Mouse (Mus musculus): ENCODE results near the gene Cct5.
A peak's percentile ranks its signal among the peaks of the same experiment; 100 is the strongest.
"Not testable (repeated sequence)": the region's sequence is repeated elsewhere in the genome, so short reads cannot be mapped to it uniquely, and the experiment has no call there.

Cct5 gene

DNA sequence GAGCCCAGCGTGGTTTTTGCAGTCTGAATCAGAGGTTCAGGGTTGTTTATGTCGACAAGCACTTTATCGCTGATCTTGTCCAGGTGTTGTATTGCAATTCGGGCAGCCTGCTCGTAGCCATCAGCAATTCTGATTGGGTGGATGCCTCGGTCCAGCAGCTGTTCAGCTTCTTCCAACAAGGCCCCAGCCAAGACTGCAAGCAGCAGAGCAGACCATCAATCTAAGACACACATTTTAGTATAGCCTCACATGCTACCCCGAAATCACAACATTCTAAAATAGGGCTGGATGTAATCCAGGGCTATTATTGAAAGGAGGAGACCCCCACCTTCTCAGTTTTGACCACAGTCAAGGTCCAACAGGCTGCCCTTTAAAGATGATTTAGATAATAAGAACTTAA, 6.0 kb downstream of the Cct5 start:
- DNase-seq, result no peak

GRCm38 (mm10) chr15:31594260-31594659, 7.3 kb downstream of the Cct5 start:
- DNase-seq, result no peak

GRCm38 (mm10) chr15:31592531-31592930, 9.1 kb downstream of the Cct5 start:
- peak in 1 of 2 experiments; percentile 18 for DNase-seq

DNA sequence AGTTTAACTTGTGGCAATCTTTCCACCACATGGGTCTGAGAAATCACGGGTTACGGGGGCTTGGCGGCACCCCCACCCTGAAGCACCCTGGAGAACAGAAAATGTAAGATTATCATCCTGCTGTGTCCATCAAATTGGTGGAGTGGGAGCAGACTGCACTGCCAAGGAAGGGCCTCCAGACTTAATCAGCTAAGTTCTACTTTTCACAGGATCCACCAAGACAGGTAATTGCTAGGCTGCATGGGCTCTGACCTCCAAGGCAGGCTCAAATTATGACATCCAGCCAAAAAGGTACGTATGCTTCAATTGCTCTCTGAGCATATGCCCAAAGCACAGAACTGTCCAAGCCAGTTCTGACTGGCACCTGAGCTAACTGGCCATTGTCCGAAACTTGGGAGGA, 11.4 kb downstream of the Cct5 start:
- DNase-seq, result no peak

DNA sequence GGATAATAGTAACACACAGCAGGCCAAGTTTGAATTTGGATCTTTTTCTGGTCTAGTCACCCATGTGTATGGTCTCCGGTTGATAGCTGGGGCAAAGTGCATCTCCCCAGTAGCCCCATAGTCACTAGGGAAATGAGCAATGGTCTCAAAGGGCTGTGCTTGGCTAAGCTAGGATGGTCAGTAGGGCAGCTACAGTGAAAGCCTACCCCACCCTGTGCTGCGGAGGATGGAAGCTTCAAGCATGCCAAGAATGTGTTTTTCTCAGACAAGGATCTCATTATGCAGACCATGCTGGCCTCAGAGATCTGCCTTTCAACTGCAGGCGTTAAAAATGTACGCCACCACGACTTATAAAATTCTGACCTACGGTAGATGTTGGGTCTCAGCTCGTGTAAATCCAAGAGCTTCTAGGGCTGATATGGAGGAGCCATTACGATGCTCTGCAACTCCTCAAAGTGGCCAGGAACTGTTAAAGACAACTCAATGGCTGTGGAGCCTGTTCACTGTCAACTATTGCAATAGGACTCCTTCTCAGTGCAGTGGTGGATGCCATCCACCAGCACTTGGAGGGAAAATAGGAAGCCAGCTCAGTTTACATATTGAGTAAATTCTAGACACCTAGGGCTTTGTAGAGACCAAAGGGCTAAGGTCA, 12.5 kb downstream of the Cct5 start:
- DNase-seq, result peak in 1 of 2 experiments; percentile 29

DNA sequence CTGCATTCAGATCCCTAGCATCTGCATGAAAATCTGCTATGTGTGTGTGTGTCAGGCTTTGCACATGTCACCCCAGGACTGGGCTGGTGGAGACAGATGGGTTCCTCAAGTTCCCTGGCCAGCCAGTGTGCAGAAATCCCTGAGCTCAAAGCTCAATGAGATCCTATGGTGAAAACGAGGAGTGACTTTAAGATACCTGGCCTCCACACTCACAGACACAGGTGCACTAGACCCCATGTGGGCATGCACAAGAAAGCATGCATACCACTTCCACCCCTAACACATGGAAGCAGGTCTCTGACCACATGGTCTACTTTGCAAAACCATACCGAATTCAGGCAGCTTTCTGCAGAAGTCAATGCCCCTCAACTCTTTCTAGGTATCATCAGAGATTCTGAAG, 13.8 kb downstream of the Cct5 start:
- DNase-seq, result no peak

- DNase-seq, result peak; percentile 87 to 95
Measured at GRCm38 (mm10) chr15:31586519-31586918, 15.1 kb downstream of the Cct5 start.

GRCm38 (mm10) chr15:31586088-31586487, 15.5 kb downstream of the Cct5 start:
- no peak for DNase-seq

DNA sequence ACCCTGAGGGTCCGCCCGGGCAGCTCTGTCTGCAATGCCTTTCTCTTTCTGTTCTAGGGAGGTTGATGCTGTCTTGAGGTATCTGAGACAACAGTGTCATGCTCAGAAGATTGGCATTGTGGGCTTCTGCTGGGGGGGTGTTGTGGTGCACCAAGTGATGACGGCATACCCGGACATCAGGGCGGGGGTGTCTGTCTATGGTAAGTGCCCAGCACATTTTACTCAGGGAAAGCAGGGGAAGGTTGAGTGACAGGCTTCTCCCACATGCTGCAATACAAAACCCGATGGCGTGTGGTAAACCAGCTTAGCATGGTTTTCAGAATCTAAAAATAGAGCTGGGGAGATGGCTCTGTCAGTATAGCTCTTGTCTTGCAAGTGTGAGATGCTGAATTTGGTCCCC, 16.4 kb downstream of the Cct5 start:
- no peak for DNase-seq

DNA sequence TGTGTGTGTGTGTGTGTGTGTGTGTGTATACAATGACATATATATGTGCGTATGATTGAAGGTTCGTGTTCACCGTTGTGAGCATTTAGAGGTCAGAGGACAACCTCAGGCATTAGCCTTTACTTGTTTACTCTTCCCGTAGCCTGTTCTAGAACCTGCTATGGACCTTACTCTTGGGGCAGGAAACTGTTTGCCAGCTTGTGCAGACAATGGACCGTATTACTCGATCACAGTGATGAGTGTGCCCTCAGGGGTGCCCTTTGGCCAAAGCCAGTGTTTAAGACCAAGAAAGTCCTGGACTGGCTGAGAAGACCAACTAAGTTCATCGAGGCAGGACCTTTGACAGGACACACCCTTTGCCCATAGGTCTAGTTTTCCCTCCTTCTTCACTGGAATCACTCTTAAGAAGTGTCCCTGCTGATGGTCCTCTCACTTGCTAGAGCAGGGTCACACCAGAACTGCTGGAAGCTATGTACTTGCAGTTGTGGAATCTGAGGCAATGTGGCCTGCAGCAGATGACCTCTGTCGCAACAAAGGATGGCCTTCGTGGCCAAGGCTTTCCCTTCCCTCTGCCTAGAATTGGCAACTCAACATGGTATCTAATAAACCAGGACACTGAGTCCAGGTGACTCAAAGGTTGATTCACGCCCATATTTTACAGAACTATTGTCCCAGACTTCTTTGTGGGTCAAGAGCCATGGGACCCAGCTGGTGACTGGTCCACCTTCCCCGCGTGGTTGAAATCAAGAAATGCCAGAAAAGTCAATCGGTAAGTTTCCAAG, 18.1 kb downstream of the Cct5 start:
- no peak for DNase-seq

GRCm38 (mm10) chr15:31581086-31581485, 20.5 kb downstream of the Cct5 start:
- DNase-seq, result not testable (repeated sequence)

DNA sequence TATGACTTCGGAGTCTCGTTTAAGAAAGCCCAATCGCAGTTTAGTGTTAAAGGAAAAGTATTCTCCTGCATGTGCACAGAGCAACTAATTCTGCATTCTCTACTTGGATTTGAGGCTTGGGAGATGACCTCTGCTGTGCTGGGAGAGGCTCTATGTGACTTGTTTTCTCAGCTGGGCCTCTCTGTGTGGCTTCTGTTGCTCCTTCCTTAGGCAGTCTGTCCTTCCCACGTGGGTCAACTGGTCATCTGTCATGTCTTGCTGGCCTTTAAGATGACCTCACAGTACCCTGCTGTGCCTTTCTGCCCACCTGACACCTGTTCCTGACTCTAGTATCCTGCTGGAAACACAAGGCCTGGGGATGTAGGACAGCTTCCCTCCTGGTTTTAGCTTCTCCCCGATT, 25.5 kb downstream of the Cct5 start:
- DNase-seq, result no peak

GRCm38 (mm10) chr15:31573692-31574091, 27.9 kb downstream of the Cct5 start:
- no peak for DNase-seq

DNA sequence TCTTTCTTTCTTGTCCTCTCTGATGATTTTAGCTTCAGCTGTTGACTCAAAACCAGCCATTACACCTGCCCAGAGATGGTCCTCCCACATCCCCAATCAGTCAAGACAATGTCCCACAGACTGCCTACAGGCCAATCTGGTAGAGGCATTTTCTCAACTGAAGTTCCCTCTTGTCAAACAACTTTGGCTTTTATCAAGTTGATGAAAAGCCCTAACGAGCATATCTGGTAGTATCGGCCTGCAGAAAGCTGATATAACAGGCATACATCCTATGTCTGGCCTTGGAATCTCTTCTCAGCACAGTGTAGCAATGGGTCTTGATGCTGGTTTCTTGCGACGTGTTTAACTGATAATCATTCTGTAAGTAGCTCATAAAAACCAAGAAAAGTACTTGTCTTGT, 28.3 kb downstream of the Cct5 start:
- no peak for DNase-seq

DNA sequence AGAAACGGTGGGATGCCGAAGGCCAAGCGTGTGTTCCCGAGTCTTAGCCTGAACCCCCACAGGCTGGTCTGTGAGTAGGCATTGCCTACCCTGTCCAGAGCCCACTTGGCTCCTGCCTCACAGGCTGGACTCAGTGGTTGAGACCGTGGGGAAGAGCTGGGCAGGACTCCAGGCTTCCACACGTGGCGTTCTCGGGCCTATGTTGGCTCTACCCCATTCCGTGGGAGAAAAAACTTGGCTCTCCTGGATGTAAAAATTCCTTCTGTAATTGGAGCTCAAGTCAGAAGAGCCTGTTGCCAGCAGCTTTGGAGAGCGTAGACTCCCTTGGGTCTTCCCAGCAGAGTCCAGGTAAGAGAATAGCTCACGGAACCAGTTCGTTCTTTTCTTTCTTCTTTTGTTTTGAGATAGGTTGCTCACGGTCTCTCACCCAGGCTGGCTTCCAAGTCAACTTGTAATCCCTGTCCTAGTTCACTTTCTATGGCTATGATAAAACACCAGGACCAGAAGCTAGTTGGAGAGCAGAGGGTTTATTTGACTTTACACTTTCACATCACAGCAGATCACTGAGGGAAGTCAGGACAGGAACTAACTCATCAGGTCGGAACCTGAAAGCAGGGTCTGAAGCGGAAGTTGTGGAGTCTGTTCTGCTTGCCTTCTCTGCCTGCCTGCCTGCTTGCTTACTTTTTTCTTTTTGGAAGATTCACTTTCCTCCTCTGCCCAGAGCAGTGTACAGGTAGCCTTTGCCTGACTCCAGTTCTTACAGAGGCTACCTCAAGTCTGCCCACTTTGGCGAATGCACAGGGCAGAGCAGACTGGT, 29.5 kb downstream of the Cct5 start:
- no peak for DNase-seq

GRCm38 (mm10) chr15:31570959-31571358, 30.6 kb downstream of the Cct5 start:
- no peak for DNase-seq

DNA sequence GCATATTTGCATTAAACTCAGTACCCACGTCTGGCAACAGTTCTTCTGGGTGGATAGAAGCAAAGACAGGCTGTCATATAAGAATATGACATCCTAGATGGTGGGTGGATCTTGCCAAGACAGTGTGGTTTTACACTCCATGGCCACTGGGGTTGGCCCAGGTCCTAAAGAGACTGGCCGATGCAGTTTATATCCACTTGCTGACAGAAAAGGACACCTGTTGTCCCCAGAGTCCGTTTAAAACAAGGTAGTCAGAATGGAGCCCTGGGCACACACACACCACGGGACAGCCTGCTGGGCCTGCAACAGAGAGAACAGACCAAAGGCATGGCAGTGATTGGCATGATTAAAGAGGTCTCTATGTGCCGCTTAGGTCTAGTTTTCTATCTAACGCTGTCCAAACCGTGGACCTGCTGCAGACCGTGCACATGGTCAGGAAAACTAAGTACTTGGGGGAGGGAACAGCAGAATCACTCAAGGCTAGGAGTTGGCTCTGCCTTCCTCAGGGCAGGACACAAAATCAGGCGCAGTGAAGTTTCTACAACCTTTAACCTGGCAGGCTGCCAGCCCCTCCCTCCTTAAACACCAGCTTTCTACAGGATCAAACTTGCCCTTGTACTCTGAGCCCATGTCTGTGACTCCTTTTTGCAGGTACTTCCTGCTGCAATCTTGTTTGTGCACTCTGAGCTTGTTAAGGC, 32.1 kb downstream of the Cct5 start:
- DNase-seq, result peak; percentile 93 to 94

DNA sequence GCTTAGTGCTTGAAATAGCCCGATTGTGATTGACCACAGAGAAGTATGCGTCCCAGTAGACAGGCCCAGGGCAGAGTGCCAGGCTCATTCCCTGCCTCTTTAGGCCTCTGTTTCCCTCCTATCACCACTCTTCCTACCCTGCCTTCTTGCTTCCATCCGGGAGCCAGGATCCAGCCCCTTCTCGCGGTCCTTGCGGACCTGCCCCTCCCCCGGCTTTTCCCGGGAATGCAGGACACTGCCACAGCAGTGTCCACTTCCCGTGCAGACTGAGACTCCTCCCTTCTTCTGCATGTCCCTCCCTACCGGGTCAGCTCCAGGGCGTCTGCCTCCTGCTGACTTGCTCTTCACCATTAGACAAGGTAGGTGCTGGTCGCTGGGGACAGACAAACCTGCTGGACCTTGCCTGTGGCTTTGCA, 33.0 kb downstream of the Cct5 start:
- DNase-seq, result peak; percentile 86 to 92

GRCm38 (mm10) chr15:31567431-31567830, 34.2 kb downstream of the Cct5 start:
- peak; percentile 53 to 60 for DNase-seq

DNA sequence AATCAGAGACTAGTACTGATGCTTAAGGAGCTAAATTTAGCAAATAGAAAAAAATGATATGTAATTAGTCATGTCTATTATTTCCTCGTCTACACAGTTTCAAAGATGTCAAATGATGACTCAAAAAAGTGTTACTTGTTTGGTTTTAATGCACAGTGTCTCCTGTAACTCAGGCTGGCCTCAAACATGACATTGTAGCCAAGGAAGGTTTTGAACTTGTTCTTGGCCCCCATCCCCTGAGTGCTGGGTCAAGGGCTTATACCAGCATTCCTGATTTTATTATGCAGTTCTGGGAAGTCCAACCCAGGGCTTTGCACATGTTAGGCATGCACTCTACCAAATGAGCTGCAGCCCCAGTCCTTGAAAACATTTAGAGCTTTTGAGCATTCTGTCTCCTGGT, 35.8 kb downstream of the Cct5 start:
- no peak for DNase-seq

- DNase-seq, result peak; percentile 46 to 54
Measured at GRCm38 (mm10) chr15:31565184-31565583, 36.4 kb downstream of the Cct5 start, which contains the start of gene Cmbl. Gene Cmbl (plus strand): TSS chr15:31565389.

Data from kidney, postnatal 25 days (tissue).